Mouse (Mus musculus) mesoderm, embryonic 11.5 days (tissue): ENCODE data around the gene Tescl.

ENCODE experiments used
- DNase-seq: peaks from one replicate; pipeline ENCODE4 v3.0.0-alpha.2; 2012; ENCODE audit warnings: low read depth, low spot score

Tescl gene

DNA sequence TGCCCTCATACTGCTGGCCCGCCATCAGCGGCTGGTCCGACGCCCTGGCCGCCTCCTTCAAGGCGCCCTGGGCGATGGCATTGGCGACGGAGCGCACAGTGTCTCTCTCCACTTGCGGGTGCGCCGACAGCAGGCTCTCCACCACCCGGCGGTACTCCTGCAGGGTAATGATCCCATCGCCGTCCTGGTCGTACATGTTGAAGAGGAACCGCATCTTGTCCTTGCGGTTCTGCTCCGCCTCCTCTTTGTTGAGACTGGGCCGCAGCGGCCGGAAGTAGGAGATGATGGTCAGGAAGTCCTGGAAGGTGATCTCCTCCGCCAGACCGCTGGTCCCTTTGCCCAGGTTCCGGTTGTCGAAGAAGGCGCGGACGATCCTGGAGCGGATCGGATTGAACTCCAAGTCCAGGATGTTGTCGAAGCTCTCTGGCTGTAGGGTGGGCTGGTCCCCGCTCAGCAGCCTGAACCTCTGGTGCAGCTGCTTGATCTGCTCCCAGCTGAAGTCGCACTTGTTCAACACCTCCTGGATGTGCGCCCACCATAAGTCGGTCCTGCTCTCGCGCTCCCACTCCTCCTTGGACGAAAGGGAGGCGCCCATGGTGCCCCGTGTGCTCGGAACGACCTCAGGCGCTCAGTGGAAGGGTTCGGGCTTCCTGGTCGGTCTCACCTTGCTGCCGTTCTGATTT, at the start of gene Tescl:
Gene Tescl (minus strand): TSS at position 633 of the 683 bp plus-strand sequence.
- no peak for DNase-seq

DNA sequence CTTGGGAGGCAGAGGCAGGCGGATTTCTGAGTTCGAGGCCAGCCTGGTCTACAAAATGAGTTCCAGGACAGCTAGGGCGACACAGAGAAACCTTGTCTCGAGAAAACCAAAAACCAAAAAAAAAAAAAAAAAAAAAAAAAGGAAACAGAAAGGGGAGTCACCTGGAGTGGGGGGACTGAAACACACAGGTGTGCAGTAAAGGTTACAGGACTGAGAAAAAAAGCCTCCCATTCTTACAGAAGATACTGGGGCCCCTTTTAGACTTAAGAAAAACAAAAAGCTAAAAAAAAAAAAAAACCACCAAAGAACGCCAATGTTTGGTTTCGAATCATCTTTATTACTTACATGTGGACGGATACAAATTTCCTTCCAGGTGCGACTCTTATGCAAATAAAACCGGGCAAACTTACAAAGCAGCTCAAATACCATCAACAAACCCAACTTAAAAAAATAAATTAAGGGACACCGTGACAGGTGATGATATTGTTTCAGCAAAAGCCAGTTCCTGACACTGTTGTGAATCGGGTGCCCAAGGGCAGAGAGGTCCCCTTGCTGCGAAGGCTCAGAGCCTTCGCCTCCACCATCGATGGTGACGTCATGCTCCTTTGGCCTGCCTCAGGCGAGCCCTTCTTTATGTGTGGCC, 49.1 kb upstream of the Tescl start:
- DNase-seq, result no peak

DNA sequence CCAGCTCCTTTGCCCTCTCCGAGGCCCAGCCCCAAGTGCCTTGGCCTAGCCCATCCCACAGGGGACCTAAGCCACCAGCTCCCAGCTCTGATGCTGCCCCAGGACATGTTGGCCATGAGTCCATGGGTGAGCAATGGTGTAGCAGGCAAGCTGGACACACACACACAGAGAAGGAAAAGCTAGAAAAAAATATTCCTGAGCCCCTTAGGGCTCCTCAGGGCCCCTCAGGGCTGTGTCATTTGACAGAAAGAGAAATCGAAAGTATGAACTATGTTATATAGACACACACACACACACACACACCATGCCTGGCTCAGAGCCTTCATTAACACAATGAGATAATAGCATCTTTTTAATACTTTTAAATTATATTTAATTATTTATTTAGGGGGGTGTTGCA, 46.6 kb upstream of the Tescl start:
- DNase-seq, result no peak

DNA sequence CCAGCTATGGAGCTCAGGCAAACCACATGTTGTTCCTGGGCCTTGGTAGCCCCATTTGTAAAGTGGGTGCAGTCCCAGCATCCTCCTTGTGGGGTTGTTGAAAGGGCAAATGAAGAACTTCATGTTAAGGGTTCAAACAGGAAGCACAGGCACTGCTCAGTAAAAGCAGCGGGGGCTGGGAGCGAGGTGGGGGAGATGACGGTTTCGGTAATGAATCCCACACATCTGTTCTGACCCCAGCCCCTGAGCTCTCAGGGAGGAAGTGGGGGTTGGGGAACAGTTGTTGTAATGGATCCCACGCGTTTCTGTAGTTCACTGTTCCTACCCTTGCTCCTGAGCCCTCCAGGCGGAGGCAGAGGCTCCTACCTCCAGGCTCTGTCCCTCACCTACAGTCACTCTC, 46.2 kb upstream of the Tescl start:
- DNase-seq, result no peak

DNA sequence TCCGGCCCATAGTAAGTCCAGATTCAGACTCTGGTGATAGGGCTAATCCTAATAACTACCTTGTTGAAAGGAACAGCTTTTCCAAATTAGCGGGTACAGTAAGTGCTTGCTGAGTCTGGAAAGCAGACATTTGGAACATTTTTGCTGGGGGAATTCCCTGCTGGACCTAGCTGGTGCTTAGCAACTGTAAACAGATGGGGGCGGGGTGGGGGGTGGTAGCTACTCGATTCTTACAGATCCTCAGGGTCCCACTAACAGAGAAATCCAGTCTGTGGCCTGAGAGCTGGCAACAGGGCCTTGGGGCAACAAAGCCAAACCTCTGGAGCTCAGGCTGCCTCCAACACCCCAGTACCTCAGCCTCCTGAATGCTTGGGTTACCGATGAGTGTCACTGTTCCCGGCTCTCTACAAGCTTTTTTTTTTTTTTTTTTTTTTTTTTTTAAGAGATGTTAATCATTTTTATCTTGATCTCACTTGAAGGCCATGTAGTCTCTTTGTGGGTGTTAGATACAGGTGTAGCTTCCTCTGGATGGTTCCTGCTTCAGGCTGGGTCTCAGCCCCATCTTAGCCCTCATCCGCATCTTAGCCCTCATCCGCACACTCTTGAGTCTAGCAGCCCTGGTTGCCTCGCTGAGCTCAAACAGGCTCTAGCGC, 44.4 kb upstream of the Tescl start:
- no peak for DNase-seq

DNA sequence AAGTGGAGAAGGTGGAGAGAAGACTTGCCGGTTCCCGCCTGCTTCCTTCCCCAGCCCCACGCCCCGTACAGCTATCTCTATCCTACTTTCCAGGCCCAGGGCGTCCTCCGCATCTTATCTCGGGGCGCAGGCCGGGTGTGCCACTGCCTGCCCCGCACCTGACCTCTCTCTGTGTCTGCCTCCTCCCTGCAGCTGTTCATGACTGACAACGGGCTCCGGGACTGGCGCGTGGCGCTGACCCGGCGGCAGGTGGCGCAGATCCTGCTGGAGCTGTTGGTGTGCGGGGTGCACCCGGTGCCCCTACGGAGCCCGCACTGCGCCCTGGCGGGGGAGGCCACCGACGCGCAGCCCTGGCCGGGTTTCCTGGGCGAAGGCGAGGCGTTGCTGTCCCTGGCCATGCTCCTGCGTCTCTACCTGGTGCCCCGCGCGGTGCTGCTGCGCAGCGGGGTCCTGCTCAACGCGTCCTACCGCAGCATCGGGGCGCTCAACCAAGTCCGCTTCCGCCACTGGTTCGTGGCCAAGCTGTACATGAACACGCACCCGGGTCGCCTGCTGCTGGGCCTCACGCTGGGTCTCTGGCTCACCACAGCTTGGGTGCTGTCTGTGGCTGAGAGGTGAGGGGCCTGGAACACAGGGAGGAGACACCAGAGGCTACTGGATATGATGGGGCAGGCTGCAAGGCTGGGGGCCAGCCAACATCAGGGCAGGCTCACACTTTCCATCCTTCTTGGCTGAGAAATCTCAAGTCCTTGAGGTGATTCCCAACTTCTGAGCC, 43.5 kb upstream of the Tescl start:
- peak; percentile 60 for DNase-seq

DNA sequence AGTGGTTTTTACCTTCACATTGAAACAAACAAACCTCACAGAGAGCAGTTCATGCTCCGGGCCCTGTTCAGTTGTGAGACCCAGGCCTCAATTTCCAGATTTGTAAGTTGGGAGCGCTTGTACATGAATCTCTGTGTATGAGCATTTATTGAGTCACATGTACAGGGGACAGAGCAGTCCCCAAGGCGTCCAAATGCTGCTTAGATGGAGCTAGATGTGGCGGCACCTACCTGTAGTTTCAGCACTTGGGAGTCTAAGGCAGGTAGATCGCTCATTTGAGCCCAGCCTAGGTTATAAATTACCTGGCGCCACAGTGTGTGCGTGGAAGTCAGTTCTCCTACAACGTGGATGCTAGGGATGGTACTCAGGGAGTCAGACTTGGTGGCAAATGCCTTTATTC, 42.7 kb upstream of the Tescl start:
- no peak for DNase-seq

DNA sequence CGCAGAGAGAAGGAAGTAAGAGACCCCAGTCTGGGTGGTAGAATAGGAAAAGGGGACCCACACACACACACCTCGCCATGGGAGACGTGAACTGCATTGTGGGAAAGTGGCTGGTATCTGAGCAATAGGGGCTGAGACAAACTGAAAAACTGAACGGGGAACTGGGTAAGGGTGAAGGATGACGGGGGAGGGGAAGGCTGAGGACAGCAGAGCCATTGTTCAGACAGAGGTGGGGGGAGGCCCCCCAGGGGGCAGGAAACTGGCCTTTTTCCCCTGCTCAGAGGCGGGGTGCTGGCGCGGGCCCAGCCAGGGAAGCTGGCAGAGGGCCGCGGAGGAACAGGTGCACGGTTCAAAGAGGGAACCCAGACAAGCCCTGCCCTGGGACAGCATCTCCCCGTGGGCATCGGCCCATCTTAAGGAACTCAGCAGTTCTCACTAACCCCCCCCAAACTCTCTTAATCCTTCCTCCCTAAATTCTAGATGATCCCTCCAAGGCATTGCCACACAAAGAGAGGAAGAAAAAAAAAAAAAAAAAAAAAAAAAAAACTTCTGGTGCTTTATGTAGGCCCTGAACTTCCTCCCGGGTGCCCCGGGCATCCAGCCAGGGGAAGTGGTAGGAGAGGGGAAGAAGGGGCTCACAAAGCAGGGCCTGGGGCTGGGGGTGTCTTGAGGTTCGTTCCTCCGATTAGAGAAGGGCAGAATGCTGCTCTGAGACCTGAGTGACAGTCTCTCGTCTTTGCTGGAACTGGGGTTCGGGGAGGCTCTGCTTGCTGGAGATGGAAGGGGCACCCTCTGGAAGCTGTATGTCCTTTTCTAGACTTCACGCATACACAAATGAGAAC, 40.0 kb upstream of the Tescl start:
- DNase-seq, result no peak

DNA sequence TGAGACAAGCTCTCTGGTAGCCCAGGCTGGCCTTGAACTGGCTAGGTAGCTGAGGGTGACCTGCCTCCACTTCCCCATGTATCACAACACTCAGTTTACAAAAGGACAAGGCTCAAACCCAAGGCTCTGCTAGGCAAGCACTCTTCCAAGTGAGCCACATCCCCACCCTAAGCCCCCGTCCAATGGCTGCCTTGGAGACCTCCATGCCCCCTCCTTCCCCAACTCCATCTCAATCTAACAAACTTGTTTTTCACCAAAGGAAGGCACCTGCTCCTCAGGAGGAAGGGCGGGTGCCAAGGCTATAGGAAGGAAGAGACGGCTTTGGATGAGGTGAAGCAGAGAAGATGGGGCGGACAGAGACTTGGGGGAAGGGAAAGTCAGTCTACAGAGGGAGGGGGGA, 39.0 kb upstream of the Tescl start:
- DNase-seq, result no peak

DNA sequence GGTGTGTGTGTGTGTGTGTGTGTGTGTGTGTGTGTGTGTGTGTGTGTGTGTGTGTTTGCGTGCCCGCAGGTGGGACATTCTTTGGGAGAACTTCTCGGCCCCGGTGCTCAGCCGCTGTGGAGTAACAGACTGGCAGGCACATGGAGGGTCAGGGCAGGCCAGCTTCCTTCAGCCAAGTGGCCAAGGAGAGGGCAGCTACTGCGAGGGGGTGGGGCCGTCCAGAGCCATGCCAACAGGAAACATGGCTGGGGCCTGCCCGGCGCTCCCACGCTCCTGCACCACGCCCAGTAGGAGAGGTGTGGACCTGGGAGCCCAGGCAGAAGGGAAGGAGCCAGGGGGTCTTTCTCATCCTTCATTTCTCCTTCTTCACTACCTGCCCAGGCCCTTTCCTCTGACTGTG, 38.6 kb upstream of the Tescl start:
- no peak for DNase-seq

DNA sequence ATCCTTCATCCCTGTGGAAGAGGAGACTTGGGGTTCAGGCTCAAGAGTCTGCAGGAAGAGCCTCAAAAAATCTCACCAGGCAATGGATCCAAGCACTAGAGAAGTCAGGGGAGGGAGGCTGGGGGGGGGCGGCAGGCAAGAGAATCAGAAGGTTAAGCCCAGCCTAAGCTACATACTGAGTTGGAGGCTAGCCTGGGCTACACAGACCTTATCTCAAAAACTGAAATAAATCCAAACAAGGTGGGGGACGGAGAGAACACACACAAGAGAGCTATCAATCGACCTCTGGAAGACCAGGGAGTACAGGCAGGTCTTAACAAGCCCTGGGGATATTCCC, 38.0 kb upstream of the Tescl start:
- no peak for DNase-seq

DNA sequence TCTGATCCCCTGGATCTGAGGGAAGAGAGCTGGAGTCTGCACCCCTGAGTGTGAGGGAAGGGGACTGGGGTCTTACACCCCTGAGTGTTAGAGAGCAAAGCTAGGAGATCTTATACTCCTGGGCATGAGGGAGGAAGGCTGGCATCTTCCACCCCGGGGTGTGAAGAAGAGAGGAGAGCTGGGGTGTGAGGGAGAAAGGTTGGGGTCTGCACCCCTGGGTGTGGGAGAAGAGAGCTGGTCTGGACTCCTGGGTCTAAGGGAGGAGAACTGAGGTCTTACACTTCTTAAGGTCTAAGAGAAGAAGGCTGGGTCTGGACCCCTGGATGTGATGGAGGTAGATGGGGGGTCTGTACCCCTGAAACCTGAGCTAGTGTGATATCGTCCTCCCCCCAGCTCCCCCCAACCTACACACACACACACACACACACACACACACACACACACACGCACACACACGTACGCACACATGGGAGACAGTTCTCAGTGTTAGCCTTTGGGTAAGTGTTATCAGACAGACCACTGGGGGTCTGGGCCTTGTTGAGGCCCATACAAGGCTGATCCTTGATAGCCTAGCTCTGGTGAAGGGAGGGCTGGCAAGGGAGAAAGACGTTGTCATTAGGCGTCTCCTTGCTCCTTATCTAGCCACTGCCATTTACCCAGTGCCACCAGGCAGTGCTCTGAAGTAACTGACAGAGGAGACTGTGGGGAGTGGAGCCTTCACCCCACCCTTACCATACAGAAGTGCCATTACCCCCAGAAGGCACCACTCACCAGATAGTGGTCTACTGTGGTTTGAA, 37.5 kb upstream of the Tescl start:
- DNase-seq, result no peak

DNA sequence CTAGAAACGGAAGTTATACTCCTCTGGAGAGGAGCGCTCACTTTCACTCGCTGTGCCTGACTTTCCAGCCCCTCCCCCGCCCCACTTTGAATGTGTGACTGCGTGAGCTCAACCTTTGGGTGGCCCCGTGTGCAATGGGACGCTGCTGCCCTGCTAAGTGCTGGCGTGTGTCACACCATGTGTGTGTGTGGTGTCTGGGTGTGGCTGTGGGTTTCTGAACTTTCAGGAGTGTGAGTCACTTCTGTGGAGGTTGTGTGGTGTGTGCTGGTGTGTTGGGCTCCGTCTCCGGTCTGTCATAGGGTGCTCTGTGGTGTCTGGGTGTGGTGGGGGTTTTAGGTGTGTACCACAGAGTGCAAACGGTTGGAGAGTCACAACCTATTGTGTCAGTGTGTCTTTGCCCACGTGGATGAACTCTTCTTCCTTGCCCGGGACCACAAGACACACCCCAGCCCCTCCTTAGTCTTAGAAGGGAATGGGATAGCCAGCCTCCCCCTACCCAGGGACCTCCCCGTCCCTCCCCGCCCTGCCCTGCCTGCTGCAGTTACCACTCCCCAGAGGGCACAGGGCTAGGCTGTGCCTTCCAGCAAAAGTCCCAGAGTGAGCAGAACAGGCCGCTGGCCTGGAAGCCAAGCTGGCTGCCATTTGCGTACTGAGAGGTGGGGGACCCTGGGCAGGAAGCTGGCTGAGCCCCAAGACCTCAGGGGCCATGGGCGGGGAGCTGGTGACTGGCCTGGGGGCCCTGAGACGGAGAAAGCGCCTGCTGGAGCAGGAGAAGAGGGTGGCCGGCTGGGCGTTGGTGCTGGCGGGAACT, 36.2 kb upstream of the Tescl start, which contains the start of gene Kcnn4:
Gene Kcnn4 (plus strand): TSS at position 533 of the 811 bp plus-strand sequence.
- DNase-seq, result no peak

DNA sequence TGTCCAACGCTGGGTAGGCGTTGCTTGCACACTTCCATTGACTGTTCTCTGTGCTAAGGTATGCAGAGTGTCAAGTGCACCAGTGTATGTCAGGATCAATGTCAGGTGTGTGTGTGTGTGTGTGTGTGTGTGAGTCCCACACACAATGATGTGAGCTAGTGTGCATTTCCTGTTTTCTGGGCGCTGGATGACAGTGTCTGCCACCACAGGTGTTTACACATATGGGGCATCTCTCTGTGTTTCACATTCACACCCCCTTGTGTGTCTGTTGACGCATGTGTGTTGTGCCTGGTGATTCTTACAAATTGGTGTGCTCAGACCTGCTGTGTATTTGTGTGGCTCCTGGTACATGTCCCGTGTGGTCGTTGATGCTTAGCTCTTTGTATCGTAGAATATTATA, 35.2 kb upstream of the Tescl start:
- DNase-seq, result no peak

DNA sequence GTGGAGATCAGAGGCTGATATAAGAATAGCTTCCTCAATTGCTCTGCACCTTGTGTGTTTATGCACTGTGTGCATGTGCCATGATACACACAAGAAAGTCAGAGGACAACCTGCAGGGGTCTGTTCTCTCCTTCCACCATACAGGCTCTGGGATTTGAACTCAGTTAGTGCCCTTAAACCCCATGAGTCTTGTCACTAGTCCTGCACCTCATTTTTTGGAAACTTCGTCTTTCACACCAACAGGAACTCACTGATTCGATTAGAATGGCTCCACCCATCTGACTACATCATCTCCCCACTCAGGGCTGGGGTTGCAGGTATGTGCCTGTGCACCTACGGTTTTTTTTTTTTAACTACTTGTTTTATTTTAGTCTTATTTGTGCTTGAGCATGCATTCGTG, 34.5 kb upstream of the Tescl start:
- DNase-seq, result no peak

DNA sequence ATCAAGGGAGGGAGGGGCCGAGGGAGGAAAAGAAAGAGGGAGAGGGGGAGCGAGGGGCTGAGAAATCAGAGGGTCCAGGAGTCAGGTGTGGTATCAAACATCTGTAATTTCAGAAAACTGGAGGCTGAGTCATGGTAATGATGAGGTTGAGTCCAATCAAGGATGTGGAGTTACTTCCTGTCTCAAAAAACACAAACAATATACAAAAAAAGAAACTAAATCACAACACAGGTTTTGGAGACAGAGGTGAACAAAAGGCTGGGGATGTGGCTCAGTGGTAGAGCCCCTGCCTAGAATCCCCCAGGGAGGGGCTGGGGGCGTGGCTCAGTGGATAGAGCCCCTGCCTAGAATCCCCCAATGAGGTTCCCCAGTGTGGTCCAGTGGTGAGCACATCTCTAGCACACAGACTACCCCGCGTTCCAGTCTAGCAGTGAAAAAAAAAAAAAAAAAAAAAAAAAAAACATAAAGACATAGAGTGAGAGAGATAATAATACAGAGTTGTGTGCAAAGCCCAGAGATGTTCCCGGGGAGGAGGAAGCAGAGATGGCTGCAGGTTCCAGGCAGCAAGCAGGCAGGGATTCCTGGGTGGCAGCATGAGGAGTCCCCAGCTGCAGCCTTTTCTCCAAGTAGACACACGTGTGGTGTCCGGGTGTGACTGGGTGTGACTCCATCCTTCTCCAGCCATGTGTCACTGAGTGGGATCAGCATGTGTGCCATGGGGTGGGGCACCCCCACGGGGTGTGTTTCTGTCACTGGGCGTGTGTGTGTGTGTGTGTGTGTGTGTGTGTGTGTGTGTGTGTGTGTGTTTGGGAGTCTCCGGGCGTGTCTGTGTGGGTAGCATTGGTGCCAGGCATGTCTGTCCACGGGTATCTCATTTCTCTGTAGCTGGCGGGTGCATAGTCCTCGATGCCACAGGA, 33.2 kb upstream of the Tescl start:
- DNase-seq, result no peak

DNA sequence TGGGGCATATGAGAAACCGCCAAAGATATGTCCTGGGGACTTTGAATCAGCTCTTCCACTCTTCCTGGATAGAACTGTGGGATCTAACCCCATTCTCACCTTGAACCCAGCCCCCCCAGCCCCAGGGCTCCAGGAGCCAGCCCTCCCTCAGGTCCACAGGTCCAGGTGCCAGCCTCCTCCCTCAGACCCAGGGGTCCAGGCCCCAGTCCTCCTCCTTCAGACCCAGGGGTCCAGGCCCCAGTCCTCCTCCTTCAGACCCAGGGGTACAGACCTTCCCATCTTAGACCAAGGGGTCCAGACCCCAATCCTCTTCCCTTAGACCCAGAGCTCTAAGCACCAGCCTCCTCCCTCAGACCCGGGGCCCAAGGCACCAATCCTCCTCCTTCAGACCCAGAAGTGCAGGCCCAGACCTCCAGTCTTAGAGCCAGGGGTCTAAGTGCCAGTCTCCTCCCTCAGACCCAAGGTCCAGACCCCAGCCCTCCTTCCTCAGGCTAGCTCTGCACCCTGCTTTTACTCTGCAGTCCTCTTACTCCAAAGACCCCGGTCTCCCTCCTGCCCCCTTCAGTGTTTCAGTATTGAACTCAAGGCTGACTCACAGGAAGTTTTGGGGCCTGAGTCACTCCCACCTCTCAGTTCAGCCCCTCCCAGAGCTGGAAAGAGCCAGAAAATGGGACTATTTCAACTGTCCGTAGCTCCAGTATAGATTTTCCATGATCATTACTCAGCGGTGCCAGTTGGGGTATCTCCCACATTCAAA, 31.7 kb upstream of the Tescl start:
- DNase-seq, result no peak

DNA sequence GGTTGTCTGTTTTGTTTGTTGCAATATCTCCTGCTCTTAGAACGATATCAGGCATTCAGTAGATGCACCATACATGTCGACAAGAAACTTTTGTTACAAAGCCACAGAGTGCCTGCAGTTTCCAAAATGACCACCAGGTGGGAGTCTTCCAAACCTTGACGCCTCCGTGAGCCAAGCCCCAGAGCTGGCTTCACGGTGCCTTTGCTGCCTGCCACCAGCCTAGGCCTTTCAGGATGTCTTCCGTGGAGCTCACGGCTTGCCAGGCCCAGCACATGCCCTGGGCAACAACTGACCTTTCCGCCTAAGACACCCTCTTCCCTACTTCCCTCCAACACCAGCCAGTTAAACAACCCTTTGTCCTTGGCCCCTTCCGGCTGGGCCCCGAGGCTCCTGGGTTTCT, 31.1 kb upstream of the Tescl start:
- peak; percentile 88 for DNase-seq
